Mouse (Mus musculus): ENCODE data around the gene Shroom3. TPM values are rescaled to one million over a fixed set of nuclear protein-coding genes. Genes with fewer than 3 reads are reported as not detected.

Shroom3 gene
- polyA plus RNA-seq, 1 experiment from 2014 or later = not detected

GRCm38 (mm10) chr5:92988769-92989356 lies 305.6 kb downstream of the Shroom3 start:
- no peak overlapping the region for H3K27ac ChIP-seq
- WGBS (ENCODE audit: missing documents) = 68% methylated on average over 15 of the region's 15 CpGs
- no peaks in the 10 kb centered on the region for H3K79me2 ChIP-seq (ENCODE audit: inconsistent target)
- H3K36me3 ChIP-seq (ENCODE audit: inconsistent target) = no peaks in the 10 kb centered on the region
- H3K4me3 ChIP-seq (ENCODE audit: inconsistent target) = no peak overlapping the region

GRCm38 (mm10) chr5:92992106-92992505 lies 308.9 kb downstream of the Shroom3 start:
- Histone ChIP-seq H3K4me3 (ENCODE audit: inconsistent target) (no peak overlapping the region), H3K27ac (no peak overlapping the region), H3K79me2 (ENCODE audit: inconsistent target) (no peaks in the 10 kb centered on the region), H3K36me3 (ENCODE audit: inconsistent target) (no peaks in the 10 kb centered on the region)
- WGBS (ENCODE audit: missing documents) = 59% methylated on average over 3 of the region's 3 CpGs

GRCm38 (mm10) chr5:92994309-92994708 lies 311.1 kb downstream of the Shroom3 start:
- Histone ChIP-seq H3K79me2 (ENCODE audit: inconsistent target) (no peaks in the 10 kb centered on the region), H3K4me3 (ENCODE audit: inconsistent target) (no peak overlapping the region), H3K36me3 (ENCODE audit: inconsistent target) (no peaks in the 10 kb centered on the region), H3K27ac (no peak overlapping the region)
- WGBS (ENCODE audit: missing documents) = 93% methylated on average over 6 of the region's 6 CpGs

GRCm38 (mm10) chr5:92994861-92995260 lies 311.6 kb downstream of the Shroom3 start:
- 100% methylated on average over 2 of the region's 2 CpGs for WGBS (ENCODE audit: missing documents)
- Histone ChIP-seq H3K79me2 (ENCODE audit: inconsistent target) (no peaks in the 10 kb centered on the region), H3K27ac (no peak overlapping the region), H3K4me3 (ENCODE audit: inconsistent target) (no peak overlapping the region), H3K36me3 (ENCODE audit: inconsistent target) (no peaks in the 10 kb centered on the region)

- H3K4me3 ChIP-seq (ENCODE audit: inconsistent target) = no peak overlapping the region
- no peaks in the 10 kb centered on the region for H3K36me3 ChIP-seq (ENCODE audit: inconsistent target)
- H3K27ac ChIP-seq = no peak overlapping the region
- no peaks in the 10 kb centered on the region for H3K79me2 ChIP-seq (ENCODE audit: inconsistent target)
- 83% methylated on average over 5 of the region's 5 CpGs for WGBS (ENCODE audit: missing documents)
Measured at GRCm38 (mm10) chr5:92997428-92998120, 314.3 kb downstream of the Shroom3 start.

- Histone ChIP-seq H3K4me3 (ENCODE audit: inconsistent target) (no peak overlapping the region), H3K27ac (no peak overlapping the region), H3K36me3 (ENCODE audit: inconsistent target) (no peaks in the 10 kb centered on the region), H3K79me2 (ENCODE audit: inconsistent target) (no peaks in the 10 kb centered on the region)
- WGBS (ENCODE audit: missing documents) = 75% methylated on average over 5 of the region's 5 CpGs
Measured at GRCm38 (mm10) chr5:92998494-92999016, 315.3 kb downstream of the Shroom3 start.

- no peaks in the 10 kb centered on the region for H3K36me3 ChIP-seq (ENCODE audit: inconsistent target)
- no peaks in the 10 kb centered on the region for H3K79me2 ChIP-seq (ENCODE audit: inconsistent target)
- no peak overlapping the region for H3K4me3 ChIP-seq (ENCODE audit: inconsistent target)
- WGBS (ENCODE audit: missing documents) = 90% methylated on average over 6 of the region's 6 CpGs
- H3K27ac ChIP-seq = no peak overlapping the region
Measured at GRCm38 (mm10) chr5:93000060-93000459, 316.8 kb downstream of the Shroom3 start.

GRCm38 (mm10) chr5:93000774-93001757 lies 317.8 kb downstream of the Shroom3 start:
- H3K79me2 ChIP-seq (ENCODE audit: inconsistent target) = no peaks in the 10 kb centered on the region
- H3K27ac ChIP-seq = no peak overlapping the region
- WGBS (ENCODE audit: missing documents) = 32% methylated on average over 16 of the region's 17 CpGs
- no peaks in the 10 kb centered on the region for H3K36me3 ChIP-seq (ENCODE audit: inconsistent target)
- no peak overlapping the region for H3K4me3 ChIP-seq (ENCODE audit: inconsistent target)

GRCm38 (mm10) chr5:93002615-93003014 lies 319.4 kb downstream of the Shroom3 start:
- no peak overlapping the region for H3K4me3 ChIP-seq (ENCODE audit: inconsistent target)
- H3K27ac ChIP-seq = no peak overlapping the region
- H3K36me3 ChIP-seq (ENCODE audit: inconsistent target) = no peaks in the 10 kb centered on the region
- H3K79me2 ChIP-seq (ENCODE audit: inconsistent target) = no peaks in the 10 kb centered on the region
- WGBS (ENCODE audit: missing documents) = 95% methylated on average over 2 of the region's 2 CpGs

- Histone ChIP-seq H3K36me3 (ENCODE audit: inconsistent target) (no peaks in the 10 kb centered on the region), H3K4me3 (ENCODE audit: inconsistent target) (no peak overlapping the region; the same call in 1 of the 2 replicates), H3K79me2 (ENCODE audit: inconsistent target) (no peaks in the 10 kb centered on the region), H3K27ac (no peak overlapping the region)
- 4% methylated on average over 17 of the region's 20 CpGs for WGBS (ENCODE audit: missing documents)
Measured at GRCm38 (mm10) chr5:93005229-93005814, 322.1 kb downstream of the Shroom3 start.

- WGBS (ENCODE audit: missing documents) = 54% methylated on average over 14 of the region's 14 CpGs
- Histone ChIP-seq H3K79me2 (ENCODE audit: inconsistent target) (no peaks in the 10 kb centered on the region), H3K27ac (no peak overlapping the region), H3K4me3 (ENCODE audit: inconsistent target) (no peak overlapping the region; the same call in 1 of the 2 replicates), H3K36me3 (ENCODE audit: inconsistent target) (no peaks in the 10 kb centered on the region)
Measured at GRCm38 (mm10) chr5:93005815-93006341, 322.6 kb downstream of the Shroom3 start.

- 91% methylated on average over 9 of the region's 9 CpGs for WGBS (ENCODE audit: missing documents)
- Histone ChIP-seq H3K79me2 (ENCODE audit: inconsistent target) (no peaks in the 10 kb centered on the region), H3K36me3 (ENCODE audit: inconsistent target) (no peaks in the 10 kb centered on the region), H3K4me3 (ENCODE audit: inconsistent target) (no peak overlapping the region), H3K27ac (no peak overlapping the region)
Measured at GRCm38 (mm10) chr5:93008256-93008655, 325.0 kb downstream of the Shroom3 start.

All from macrophage (primary cell).